Mouse (Mus musculus): ENCODE measurements around the gene Gpr143. TPM values are rescaled to one million over a fixed set of nuclear protein-coding genes. Genes with fewer than 3 reads are reported as not detected.

Gpr143 gene
- polyA plus RNA-seq (2015; fragmentation: Nextera tagmentation; extraction: Ambion mirVana) = 0.09 and 0.13 TPM in 2 replicates

GRCm38 (mm10) chrX:152781720-152782403 lies at the start of gene Gpr143:
Gpr143 (plus strand) TSS chrX:152781921.
- peak within 1 kb of the TSS; percentile 23; the same call in 1 of the 2 replicates for H3K9ac ChIP-seq
- peaks cover 6% of the 10 kb centered on the region; the same call in 1 of the 2 replicates for H3K4me1 ChIP-seq
- peak within 1 kb of the TSS; percentile 25 for H3K4me3 ChIP-seq (replicated peaks)
- no peaks in the 10 kb centered on the region for H3K9me3 ChIP-seq (replicated peaks)
- peak; percentile 73 for ATAC-seq (replicated peaks; ENCODE audit: low FRiP score)
- peaks cover 41% of the 10 kb centered on the region for H3K27me3 ChIP-seq
- 19% methylated on average over 26 of the region's 26 CpGs for WGBS
- no peaks in the 10 kb centered on the region for H3K36me3 ChIP-seq
- H3K4me2 ChIP-seq = peak within 1 kb of the TSS; percentile 59
- H3K27ac ChIP-seq = no peak within 1 kb of the TSS

GRCm38 (mm10) chrX:152735283-152735682 lies 46.4 kb upstream of the Gpr143 start:
- no peak for ATAC-seq (replicated peaks; ENCODE audit: low FRiP score)

GRCm38 (mm10) chrX:152738191-152738590 lies 43.5 kb upstream of the Gpr143 start:
- Histone ChIP-seq H3K27ac (0 out of 2 replicates have a peak overlapping the region, but pooled peaks have one; percentile 9), H3K4me2 (no peak overlapping the region), H3K9ac (no peak overlapping the region), H3K27me3 (peaks cover 43% of the 10 kb centered on the region), H3K36me3 (no peaks in the 10 kb centered on the region), H3K4me3 (replicated peaks) (no peak overlapping the region), H3K9me3 (replicated peaks) (no peaks in the 10 kb centered on the region), H3K4me1 (no peaks in the 10 kb centered on the region)
- ATAC-seq (replicated peaks; ENCODE audit: low FRiP score) = no peak
- 69% methylated on average over 2 of the region's 2 CpGs for WGBS

More at GRCm38 (mm10) chrX:152735283-152735682, 46.4 kb upstream of the Gpr143 start:
- no peaks in the 10 kb centered on the region for H3K4me1 ChIP-seq
- H3K9me3 ChIP-seq (replicated peaks) = no peaks in the 10 kb centered on the region
- no peak overlapping the region for H3K4me2 ChIP-seq
- no peak overlapping the region for H3K9ac ChIP-seq
- H3K27ac ChIP-seq = no peak overlapping the region
- H3K36me3 ChIP-seq = no peaks in the 10 kb centered on the region
- H3K27me3 ChIP-seq = peaks cover 31% of the 10 kb centered on the region
- H3K4me3 ChIP-seq (replicated peaks) = no peak overlapping the region

GRCm38 (mm10) chrX:152738759-152739368 lies 42.9 kb upstream of the Gpr143 start:
- Histone ChIP-seq H3K4me2 (no peak overlapping the region), H3K9me3 (replicated peaks) (no peaks in the 10 kb centered on the region), H3K4me1 (no peaks in the 10 kb centered on the region), H3K9ac (no peak overlapping the region), H3K4me3 (replicated peaks) (no peak overlapping the region), H3K27ac (0 out of 2 replicates have a peak overlapping the region, but pooled peaks have one; percentile 9), H3K27me3 (peaks cover 49% of the 10 kb centered on the region), H3K36me3 (no peaks in the 10 kb centered on the region)
- WGBS = 74% methylated on average over 4 of the region's 4 CpGs
- ATAC-seq (replicated peaks; ENCODE audit: low FRiP score) = 0 out of 2 replicates have a peak, but pooled peaks have one; percentile 58

- Histone ChIP-seq H3K9ac (no peak overlapping the region), H3K9me3 (replicated peaks) (no peaks in the 10 kb centered on the region), H3K27me3 (peaks cover 65% of the 10 kb centered on the region), H3K4me2 (no peak overlapping the region), H3K4me1 (no peaks in the 10 kb centered on the region), H3K36me3 (no peaks in the 10 kb centered on the region), H3K27ac (no peak overlapping the region), H3K4me3 (replicated peaks) (no peak overlapping the region)
- ATAC-seq (replicated peaks; ENCODE audit: low FRiP score) = no peak
Measured at GRCm38 (mm10) chrX:152743642-152744041, 38.1 kb upstream of the Gpr143 start.

- H3K4me2 ChIP-seq = no peak overlapping the region
- H3K4me3 ChIP-seq (replicated peaks) = no peak overlapping the region
- no peaks in the 10 kb centered on the region for H3K4me1 ChIP-seq
- H3K9me3 ChIP-seq (replicated peaks) = no peaks in the 10 kb centered on the region
- no peak overlapping the region for H3K27ac ChIP-seq
- no peak for ATAC-seq (replicated peaks; ENCODE audit: low FRiP score)
- no peaks in the 10 kb centered on the region for H3K36me3 ChIP-seq
- WGBS = 72% methylated on average over 2 of the region's 2 CpGs
- H3K27me3 ChIP-seq = peaks cover 46% of the 10 kb centered on the region
- no peak overlapping the region for H3K9ac ChIP-seq
Measured at GRCm38 (mm10) chrX:152745925-152746324, 35.8 kb upstream of the Gpr143 start.

- H3K36me3 ChIP-seq = no peaks in the 10 kb centered on the region
- no peaks in the 10 kb centered on the region for H3K9me3 ChIP-seq (replicated peaks)
- no peak for ATAC-seq (replicated peaks; ENCODE audit: low FRiP score)
- 85% methylated on average over 1 of the region's 1 CpGs for WGBS
- no peaks in the 10 kb centered on the region for H3K4me1 ChIP-seq
- no peak overlapping the region for H3K4me3 ChIP-seq (replicated peaks)
- H3K9ac ChIP-seq = no peak overlapping the region
- H3K4me2 ChIP-seq = no peak overlapping the region
- 0 out of 2 replicates have a peak, but pooled peaks cover 6% of the 10 kb centered on the region for H3K27me3 ChIP-seq
- H3K27ac ChIP-seq = no peak overlapping the region
Measured at GRCm38 (mm10) chrX:152755819-152756218, 25.9 kb upstream of the Gpr143 start.

- Histone ChIP-seq H3K4me3 (replicated peaks) (no peak overlapping the region), H3K27me3 (0 out of 2 replicates have a peak, but pooled peaks cover 6% of the 10 kb centered on the region), H3K27ac (no peak overlapping the region), H3K36me3 (no peaks in the 10 kb centered on the region), H3K4me1 (no peaks in the 10 kb centered on the region), H3K4me2 (no peak overlapping the region), H3K9ac (no peak overlapping the region), H3K9me3 (replicated peaks) (no peaks in the 10 kb centered on the region)
- no peak for ATAC-seq (replicated peaks; ENCODE audit: low FRiP score)
- WGBS = 94% methylated on average over 5 of the region's 5 CpGs
Measured at GRCm38 (mm10) chrX:152756293-152756692, 25.4 kb upstream of the Gpr143 start.

- Histone ChIP-seq H3K9me3 (replicated peaks) (no peaks in the 10 kb centered on the region), H3K27me3 (no peaks in the 10 kb centered on the region), H3K36me3 (no peaks in the 10 kb centered on the region), H3K4me2 (no peak overlapping the region), H3K9ac (no peak overlapping the region), H3K4me3 (replicated peaks) (no peak overlapping the region), H3K27ac (no peak overlapping the region), H3K4me1 (no peaks in the 10 kb centered on the region)
- WGBS = 42% methylated on average over 2 of the region's 2 CpGs
- no peak for ATAC-seq (replicated peaks; ENCODE audit: low FRiP score)
Measured at GRCm38 (mm10) chrX:152762437-152762836, 19.3 kb upstream of the Gpr143 start.

- no peak overlapping the region for H3K4me3 ChIP-seq (replicated peaks)
- WGBS = 62% methylated on average over 2 of the region's 2 CpGs
- H3K4me1 ChIP-seq = no peaks in the 10 kb centered on the region
- H3K27me3 ChIP-seq = no peaks in the 10 kb centered on the region
- H3K9me3 ChIP-seq (replicated peaks) = no peaks in the 10 kb centered on the region
- no peak overlapping the region for H3K4me2 ChIP-seq
- no peak overlapping the region for H3K9ac ChIP-seq
- no peak overlapping the region for H3K27ac ChIP-seq
- no peak for ATAC-seq (replicated peaks; ENCODE audit: low FRiP score)
- no peaks in the 10 kb centered on the region for H3K36me3 ChIP-seq
Measured at GRCm38 (mm10) chrX:152762855-152763254, 18.9 kb upstream of the Gpr143 start.

GRCm38 (mm10) chrX:152764171-152764570 lies 17.6 kb upstream of the Gpr143 start:
- Histone ChIP-seq H3K4me2 (no peak overlapping the region), H3K36me3 (no peaks in the 10 kb centered on the region), H3K27me3 (peaks cover 7% of the 10 kb centered on the region), H3K4me3 (replicated peaks) (no peak overlapping the region), H3K27ac (no peak overlapping the region), H3K9me3 (replicated peaks) (no peaks in the 10 kb centered on the region), H3K9ac (no peak overlapping the region), H3K4me1 (no peaks in the 10 kb centered on the region)
- ATAC-seq (replicated peaks; ENCODE audit: low FRiP score) = no peak
- WGBS = 38% methylated on average over 2 of the region's 2 CpGs

- H3K36me3 ChIP-seq = no peaks in the 10 kb centered on the region
- peak; percentile 87 for ATAC-seq (replicated peaks; ENCODE audit: low FRiP score)
- peak within 1 kb of the TSS; percentile 59 for H3K9ac ChIP-seq
- peak within 1 kb of the TSS; percentile 59 for H3K4me2 ChIP-seq
- H3K27me3 ChIP-seq = peaks cover 30% of the 10 kb centered on the region
- peak within 1 kb of the TSS; percentile 87 for H3K27ac ChIP-seq
- H3K4me1 ChIP-seq = no peaks in the 10 kb centered on the region
- 19% methylated on average over 44 of the region's 55 CpGs for WGBS
- no peaks in the 10 kb centered on the region for H3K9me3 ChIP-seq (replicated peaks)
- H3K4me3 ChIP-seq (replicated peaks) = peak within 1 kb of the TSS; percentile 63
Measured at GRCm38 (mm10) chrX:152768891-152769599, 12.7 kb upstream of the Gpr143 start, which contains the start of gene Shroom2. Shroom2 (minus strand) TSS chrX:152769465.

Data from kidney, embryonic 15.5 days (tissue).